Mouse (Mus musculus) embryonic fibroblast, embryonic 13.5 days (primary cell): ENCODE measurements around the gene Glrx5. TPM values are rescaled to one million over a fixed set of nuclear protein-coding genes. Genes with fewer than 3 reads are reported as not detected.

Experiments
- H3K27ac ChIP-seq: 2 replicates; pipeline ENCODE4 v1.5.1; 2012; ENCODE audit warnings: low read length, control low read depth, inconsistent platforms; ENCODE audit not compliant: insufficient read depth
- H3K4me1 ChIP-seq: 2 replicates; pipeline ENCODE4 v1.6.1; 2011; ENCODE audit warnings: low read length; ENCODE audit not compliant: control insufficient read depth, insufficient read depth
- H3K4me3 ChIP-seq: 2 replicates; pipeline ENCODE4 v1.5.1; 2011; ENCODE audit warnings: mild to moderate bottlenecking, control low read depth, low read length; ENCODE audit not compliant: insufficient read depth
- CTCF ChIP-seq: IDR thresholded peaks from 2 replicates; pipeline ENCODE4 v1.5.1; 2011; ENCODE audit warnings: mild to moderate bottlenecking, control low read depth, low read length, moderate library complexity, borderline replicate concordance; ENCODE audit not compliant: insufficient read depth
- POLR2A ChIP-seq: IDR thresholded peaks from 2 replicates; pipeline ENCODE4 v1.6.1; 2011; ENCODE audit warnings: low read depth, mild to moderate bottlenecking, control low read depth, low read length, moderate library complexity
- polyA plus RNA-seq: library from polyadenylated mRNA; stranded (reverse); fragments of >200 nt; gene quantifications from 2 replicates; pipeline ENCODE4 v1.2.4, GENCODE M21; 2011; ENCODE audit warnings: low read depth; ENCODE audit not compliant: missing spikeins, insufficient read length

Gene Glrx5
- polyA plus RNA-seq, 1 experiment = 37.6 TPM

DNA sequence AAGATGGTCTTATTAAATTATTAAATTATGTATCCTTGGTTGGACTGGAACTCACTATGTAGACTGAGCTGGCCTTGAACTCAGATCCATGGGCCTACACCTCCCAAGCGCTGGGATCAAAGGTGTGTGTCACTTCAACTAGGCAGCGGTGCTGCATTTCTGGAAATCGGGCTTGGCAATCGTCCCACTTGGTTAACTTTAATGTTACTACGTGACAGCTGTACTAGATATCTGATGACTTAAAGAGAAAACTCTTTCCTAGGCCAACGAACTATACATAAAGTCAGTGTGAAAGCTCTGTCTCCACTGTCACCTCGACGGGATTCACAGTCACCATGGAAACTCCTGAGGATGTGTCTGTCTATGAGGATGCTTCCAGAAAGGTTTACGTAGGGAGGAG, 2.6 kb upstream of the Glrx5 start:
- no peak overlapping the region for H3K27ac ChIP-seq
- no peak overlapping the region for H3K4me3 ChIP-seq
- no peak for TF ChIP-seq POLR2A
- no peak for TF ChIP-seq CTCF
- peaks cover 3% of the 10 kb centered on the region; the same call in 1 of the 2 replicates for H3K4me1 ChIP-seq

DNA sequence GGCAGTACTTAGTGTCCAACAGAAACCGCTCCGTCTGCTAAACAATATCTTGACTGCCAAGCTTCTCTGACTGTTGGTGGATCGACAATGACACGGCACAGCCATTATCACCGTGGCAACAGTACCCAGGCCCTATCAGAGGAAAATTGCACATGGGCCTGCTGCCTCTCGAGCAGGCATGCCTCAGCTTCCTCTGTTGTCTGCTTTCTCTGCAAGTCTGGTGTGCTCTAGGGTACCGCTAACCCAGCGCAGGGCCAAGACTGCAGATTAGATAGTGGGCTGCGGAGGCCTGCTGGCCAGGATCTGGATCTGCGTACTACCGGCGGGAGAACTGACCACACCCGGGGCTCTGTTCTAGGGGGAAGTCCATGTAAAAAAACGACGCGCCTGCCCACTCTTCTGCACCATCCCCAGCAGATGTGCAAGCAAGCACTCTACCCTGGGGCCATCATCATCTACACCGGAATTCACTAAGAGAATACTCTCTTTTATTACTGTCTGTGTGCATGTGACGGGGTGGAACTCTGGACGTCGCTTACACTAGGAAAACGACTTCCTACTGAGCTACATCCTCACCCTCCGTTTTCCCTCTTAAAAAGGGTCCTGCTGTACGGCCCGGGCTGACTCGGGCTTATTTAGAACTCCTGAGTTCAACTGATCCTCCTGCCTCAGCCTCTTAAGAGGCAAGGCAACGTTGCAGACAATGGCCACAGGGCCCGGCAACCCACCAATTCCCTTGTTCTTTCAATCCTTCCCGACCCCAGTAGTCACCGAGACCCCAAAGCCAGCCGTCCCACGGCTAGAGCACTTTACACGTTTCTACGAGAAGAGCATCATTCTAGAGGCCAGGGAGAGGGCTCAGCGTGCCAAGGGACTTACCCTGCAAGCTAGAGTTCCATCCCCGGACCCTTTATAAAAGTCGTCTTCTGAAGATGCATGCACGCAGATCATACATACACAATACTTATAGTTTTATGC, 1.1 kb upstream of the Glrx5 start:
- TF ChIP-seq POLR2A (0 out of 2 replicates have a peak, but pooled peaks have one; percentile 3), CTCF (no peak)
- peak overlapping the region; percentile 16 for H3K27ac ChIP-seq
- peak overlapping the region; percentile 95 for H3K4me3 ChIP-seq
- H3K4me1 ChIP-seq = peaks cover 3% of the 10 kb centered on the region; the same call in 1 of the 2 replicates

DNA sequence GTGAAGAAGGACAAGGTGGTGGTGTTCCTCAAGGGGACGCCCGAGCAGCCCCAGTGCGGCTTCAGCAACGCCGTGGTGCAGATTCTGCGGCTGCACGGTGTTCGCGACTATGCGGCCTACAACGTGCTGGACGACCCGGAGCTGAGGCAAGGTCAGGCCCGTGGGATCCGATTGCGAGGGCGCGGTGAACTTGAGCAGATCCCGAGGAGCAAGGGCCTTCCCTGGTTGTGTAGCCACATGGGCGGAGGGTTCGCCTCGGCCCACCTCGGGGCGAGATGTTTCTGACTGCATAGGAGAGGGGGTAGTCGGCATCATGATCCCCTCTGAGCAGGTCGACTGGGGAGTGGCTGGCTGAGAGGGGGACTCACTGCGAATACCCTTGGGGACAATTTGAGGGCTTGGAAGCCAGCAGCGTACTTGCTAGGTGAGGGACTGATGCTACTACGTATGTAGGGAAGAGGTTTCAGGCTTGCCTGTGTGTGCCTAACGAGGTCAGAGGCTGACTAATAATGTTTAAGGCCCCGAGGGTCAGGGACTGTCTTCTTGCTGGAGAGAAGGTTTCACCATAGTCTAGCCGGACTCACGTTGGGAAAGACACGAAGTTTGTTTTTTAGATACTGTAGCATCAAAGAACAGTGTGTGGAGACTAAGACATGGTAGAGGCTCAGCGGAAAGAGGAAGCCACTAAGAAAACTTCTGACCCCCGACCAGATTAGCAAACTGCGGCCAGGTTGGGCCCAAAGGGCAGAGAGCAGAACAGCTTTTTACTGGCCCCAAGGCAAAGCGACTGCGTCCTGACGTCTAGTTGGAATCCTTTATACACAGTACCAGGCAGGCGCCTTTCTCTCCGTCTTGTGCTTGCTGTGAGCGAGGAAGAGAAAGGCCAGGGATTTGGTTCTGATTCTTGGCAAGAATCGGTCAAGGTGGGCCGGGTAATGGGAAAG, 616 bp downstream of the Glrx5 start:
- TF ChIP-seq POLR2A (no peak), CTCF (no peak)
- peak overlapping the region; percentile 11; the same call in 1 of the 2 replicates for H3K27ac ChIP-seq
- H3K4me1 ChIP-seq = no peaks in the 10 kb centered on the region
- H3K4me3 ChIP-seq = peak overlapping the region; percentile 87

- no peaks in the 10 kb centered on the region for H3K4me1 ChIP-seq
Observed at GRCm38 (mm10) chr12:105034130-105034769, 1.8 kb downstream of the Glrx5 start.

GRCm38 (mm10) chr12:105038211-105038610, 5.7 kb downstream of the Glrx5 start:
- Histone ChIP-seq H3K4me3 (no peak overlapping the region), H3K4me1 (0 out of 2 replicates have a peak, but pooled peaks cover 3% of the 10 kb centered on the region), H3K27ac (no peak overlapping the region)
- TF ChIP-seq POLR2A = no peak
- no peak for TF ChIP-seq CTCF

More at GRCm38 (mm10) chr12:105034130-105034769, 1.8 kb downstream of the Glrx5 start:
- H3K27ac ChIP-seq = no peak overlapping the region
- no peak for TF ChIP-seq CTCF
- no peak for TF ChIP-seq POLR2A
- peak overlapping the region; percentile 87 for H3K4me3 ChIP-seq

- H3K4me3 ChIP-seq = no peak overlapping the region
- no peak for TF ChIP-seq POLR2A
- 0 out of 2 replicates have a peak, but pooled peaks cover 3% of the 10 kb centered on the region for H3K4me1 ChIP-seq
- no peak overlapping the region for H3K27ac ChIP-seq
Observed at GRCm38 (mm10) chr12:105038918-105039317, 6.4 kb downstream of the Glrx5 start.

GRCm38 (mm10) chr12:105039578-105040289, 7.2 kb downstream of the Glrx5 start:
- no peak overlapping the region for H3K27ac ChIP-seq
- 0 out of 2 replicates have a peak, but pooled peaks cover 3% of the 10 kb centered on the region for H3K4me1 ChIP-seq

GRCm38 (mm10) chr12:105040950-105041349, 8.5 kb downstream of the Glrx5 start:
- Histone ChIP-seq H3K4me3 (no peak overlapping the region), H3K4me1 (0 out of 2 replicates have a peak, but pooled peaks cover 3% of the 10 kb centered on the region), H3K27ac (no peak overlapping the region)
- no peak for TF ChIP-seq CTCF
- TF ChIP-seq POLR2A = no peak

More at GRCm38 (mm10) chr12:105039578-105040289, 7.2 kb downstream of the Glrx5 start:
- no peak overlapping the region for H3K4me3 ChIP-seq
- TF ChIP-seq CTCF (no peak), POLR2A (no peak)
